In genomic region chr5:47322511-47323167, GRCm38 (mm10) we compare ENCODE assay signal across 23 mouse cellular contexts.
DNase-seq lines count a peak whose midpoint lies in the region; ATAC-seq lines count a peak whose summit lies in the region.
"Had no signal": no experiment of that assay in that cellular context is flagged by ENCODE, and none has a peak within 500 bp of the region (broad histone marks: within the 10 kb centered on the region; RNA-seq: fewer than 3 reads in every experiment).

No protein-coding gene starts in this region.

- no peak overlapping the region for H3K4me2 ChIP-seq in heart, embryonic 11.5 days
- H3K4me2 ChIP-seq: lung, embryonic 15.5 days; midbrain, embryonic 12.5 days; neural tube, embryonic 13.5 days had no signal

- H3K4me1 ChIP-seq in heart, embryonic 11.5 days (ENCODE audit: control insufficient read depth, insufficient read depth, low read length), result peaks cover 5% of the 10 kb centered on the region; the same call in 1 of the 2 replicates
- no peaks in the 10 kb centered on the region; the same call in 1 of the 2 replicates for H3K4me1 ChIP-seq in heart, embryonic 10.5 days
- H3K4me1 ChIP-seq: lung, embryonic 15.5 days; midbrain, embryonic 12.5 days; neural tube, embryonic 13.5 days had no signal

- 47% methylated on average over 2 of the region's 2 CpGs for WGBS in heart, embryonic 11.5 days (ENCODE audit: insufficient replicate concordance)
- 46% methylated on average over 2 of the region's 2 CpGs for WGBS in heart, embryonic 10.5 days
- 51% methylated on average over 2 of the region's 2 CpGs for WGBS in large intestine, adult 2 months

- H3K4me3 ChIP-seq in heart, embryonic 11.5 days (ENCODE audit: low read depth, low read length), result no peak overlapping the region
- H3K4me3 ChIP-seq in heart, embryonic 10.5 days, result no peak overlapping the region
- H3K4me3 ChIP-seq: lung, embryonic 15.5 days; midbrain, embryonic 12.5 days; neural tube, embryonic 13.5 days had no signal

- no peak for ATAC-seq in heart, embryonic 11.5 days (replicated peaks; ENCODE audit: insufficient number of reproducible peaks, low FRiP score, low TSS enrichment)
- ATAC-seq in megakaryocyte, adult 5-6 weeks (ENCODE audit: poor library complexity, severe bottlenecking), result 0 out of 2 replicates have a peak, but pooled peaks have one; percentile 43
- ATAC-seq: forebrain, embryonic 14.5 days; hindbrain, postnatal 0 days had no signal

- H3K9ac ChIP-seq in heart, embryonic 11.5 days (ENCODE audit: low read depth, low read length), result no peak overlapping the region
- H3K9ac ChIP-seq: liver, embryonic 14.5 days; lung, embryonic 15.5 days; midbrain, embryonic 12.5 days; neural tube, embryonic 13.5 days had no signal

- no peaks in the 10 kb centered on the region for H3K9me3 ChIP-seq in heart, embryonic 11.5 days (replicated peaks; ENCODE audit: control insufficient read depth, low read length)
- no peaks in the 10 kb centered on the region for H3K9me3 ChIP-seq in heart, embryonic 10.5 days
- H3K9me3 ChIP-seq: G1E; lung, embryonic 15.5 days; midbrain, embryonic 12.5 days; neural tube, embryonic 13.5 days had no signal

- DNase-seq in heart, embryonic 10.5 days (ENCODE audit: low spot score), result no peak
- DNase-seq in embryo, embryonic 10.5 days (ENCODE audit: low spot score), result peak; percentile 20
- DNase-seq in large intestine, adult 2 months (ENCODE audit: low read depth, low spot score), result peak; percentile 1
- no peak for DNase-seq in cerebellum, adult 18-20 months
- DNase-seq in cerebellum, adult 9-10 months, result no peak
- DNase-seq in yolk sac, embryonic 10.5 days (ENCODE audit: low spot score), result no peak
- DNase-seq: adrenal gland, postnatal 25 days; cerebellum, adult 11-12 months; gastrocnemius, postnatal 14 days; kidney, adult 18-20 months; kidney, postnatal 14 days; lung, postnatal 4 days; right cerebral cortex, adult 18-20 months; thymus, postnatal 25 days had no signal

- no peaks in the 10 kb centered on the region for H3K27me3 ChIP-seq in heart, embryonic 11.5 days (ENCODE audit: control insufficient read depth, insufficient read depth, low read length)
- no peaks in the 10 kb centered on the region for H3K27me3 ChIP-seq in heart, embryonic 10.5 days (ENCODE audit: insufficient read depth, poor library complexity, severe bottlenecking)
- H3K27me3 ChIP-seq: lung, embryonic 15.5 days; midbrain, embryonic 12.5 days; neural tube, embryonic 13.5 days had no signal

- H3K27ac ChIP-seq in heart, embryonic 11.5 days (ENCODE audit: low read depth, low read length), result 0 out of 2 replicates have a peak overlapping the region, but pooled peaks have one; percentile 29
- H3K27ac ChIP-seq in heart, embryonic 10.5 days, result no peak overlapping the region
- H3K27ac ChIP-seq: hindbrain, postnatal 0 days; liver, embryonic 14.5 days; lung, embryonic 15.5 days; midbrain, embryonic 12.5 days; neural tube, embryonic 13.5 days had no signal

- no peaks in the 10 kb centered on the region for H3K36me3 ChIP-seq in heart, embryonic 11.5 days (ENCODE audit: control insufficient read depth, insufficient read depth, low read length)
- H3K36me3 ChIP-seq in heart, embryonic 10.5 days, result no peaks in the 10 kb centered on the region
- H3K36me3 ChIP-seq: G1E; lung, embryonic 15.5 days; midbrain, embryonic 12.5 days; neural tube, embryonic 13.5 days had no signal

Comparison
In these comparisons a context has a peak if more than half of its experiments do, and no peak if none do; other contexts are left out.
1. DNase-seq: peak in embryo, embryonic 10.5 days (single experiment) and large intestine, adult 2 months (single experiment); none in heart, embryonic 10.5 days (single experiment), cerebellum, adult 18-20 months (0 of 2), cerebellum, adult 9-10 months (single experiment) and yolk sac, embryonic 10.5 days (single experiment).